Mouse (Mus musculus): ENCODE results near the gene Tagap.

DNA sequence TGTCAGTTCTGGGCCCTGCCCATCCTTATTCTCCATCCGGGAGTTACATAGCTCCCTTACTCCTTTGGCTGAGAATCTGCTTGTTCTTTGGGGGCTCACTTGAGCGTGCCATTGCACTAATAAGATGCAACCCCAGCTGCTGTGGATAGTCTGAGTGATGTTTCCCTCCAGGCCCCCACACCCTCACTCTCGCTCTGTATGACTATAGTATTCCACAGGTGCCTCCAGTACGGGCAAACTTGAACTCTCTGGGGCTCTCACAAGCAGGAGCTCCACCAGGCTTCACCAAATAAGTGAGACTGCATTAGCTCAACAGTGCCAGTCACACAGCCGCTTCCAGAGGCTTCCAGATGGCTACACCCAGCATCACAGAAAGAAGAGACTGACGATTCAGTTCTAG, 37.5 kb upstream of the Tagap start:
- TF ChIP-seq ZKSCAN1 (IDR thresholded peaks at IDR 0.05; ENCODE audit: borderline replicate concordance, low read depth, low read length) (no peak), EP300 (IDR thresholded peaks at IDR 0.05; ENCODE audit: low read length) (no peak), CTCF (conservative IDR thresholded peaks at IDR 0.05 in 1 of 2, IDR thresholded peaks at IDR 0.05 in 1 of 2; ENCODE audit: low read depth in 2 of 2, low read length in 2 of 2) (no peak), MEF2A (IDR thresholded peaks at IDR 0.05; ENCODE audit: borderline replicate concordance, low read depth, low read length) (no peak), POLR2AphosphoS2 (IDR thresholded peaks at IDR 0.05; ENCODE audit: low read depth, low read length) (no peak), USF1 (IDR thresholded peaks at IDR 0.05; ENCODE audit: low read depth, low read length) (no peak), MXI1 (IDR thresholded peaks at IDR 0.05; ENCODE audit: low read depth, low read length) (no peak), RAD21 (IDR thresholded peaks at IDR 0.05; ENCODE audit: low read depth, low read length) (no peak), RCOR1 (conservative IDR thresholded peaks at IDR 0.05; ENCODE audit: low read depth, low read length) (no peak), SIN3A (IDR thresholded peaks at IDR 0.05; ENCODE audit: low read length) (no peak), E2F4 (IDR thresholded peaks at IDR 0.05; ENCODE audit: insufficient replicate concordance, low read depth, low read length) (no peak)
